Mouse (Mus musculus) cerebellum, adult (tissue): ENCODE data around the gene Cd1d1.

Source experiments
- ATAC-seq: cut with Nextera tagmentation; 2 replicates; pipeline ENCODE4 v1.9.2; 2017; ENCODE audit warnings: mild to moderate bottlenecking, moderate library complexity, mixed read lengths; ENCODE audit not compliant: insufficient number of reproducible peaks, low FRiP score, low TSS enrichment

Gene Cd1d1

DNA sequence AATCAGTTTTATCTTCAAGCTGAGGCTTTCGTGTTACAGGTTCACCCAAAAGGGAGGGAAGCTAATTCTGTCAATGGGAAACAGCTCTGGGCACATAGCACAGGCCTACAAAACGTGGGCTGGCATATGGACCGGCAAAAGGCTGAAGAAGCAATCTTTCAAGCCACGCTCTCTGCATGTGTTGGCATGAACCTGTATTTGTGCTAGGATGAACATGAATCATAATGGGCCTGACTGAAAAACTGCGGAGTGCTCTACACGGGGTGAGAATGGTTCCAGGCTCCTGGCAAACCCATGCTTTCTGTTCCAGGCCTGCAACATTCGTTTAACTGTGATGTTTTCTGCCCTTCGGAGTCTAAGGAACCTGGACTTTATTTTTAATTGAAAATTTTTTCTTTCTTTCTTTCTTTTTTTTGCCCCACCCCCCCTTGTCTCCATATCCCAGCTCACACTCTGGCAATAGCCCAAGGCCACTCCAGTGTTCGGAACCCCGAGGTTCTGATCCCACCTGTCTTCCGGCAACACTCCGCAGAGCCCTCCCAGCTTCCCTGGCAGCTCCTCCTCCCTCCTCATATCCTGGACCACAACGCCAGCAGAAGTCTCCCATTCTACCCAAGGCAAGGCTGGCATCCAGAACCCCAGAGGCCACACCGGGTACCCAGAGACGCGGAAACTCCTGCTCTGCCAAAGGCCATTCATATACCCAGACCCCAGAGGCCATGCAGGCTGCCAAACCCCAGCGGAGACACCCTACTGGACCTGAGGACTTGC lies 36.4 kb downstream of the Cd1d1 start:
- ATAC-seq, result peak; percentile 68

DNA sequence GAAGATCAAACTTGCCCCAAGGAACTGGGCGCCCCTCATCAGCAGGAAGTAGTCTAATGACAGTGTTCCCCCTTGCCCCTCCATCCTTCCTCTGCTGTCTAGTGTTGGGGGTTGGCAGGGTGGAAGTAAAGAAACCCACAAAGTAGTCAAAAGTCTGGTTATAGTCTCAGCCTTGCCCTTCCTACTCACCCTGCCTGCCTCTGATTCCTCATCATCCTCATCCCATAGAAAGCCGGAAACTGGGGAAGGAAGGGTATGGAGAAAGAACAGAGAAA lies 37.9 kb downstream of the Cd1d1 start:
- ATAC-seq, result no peak

DNA sequence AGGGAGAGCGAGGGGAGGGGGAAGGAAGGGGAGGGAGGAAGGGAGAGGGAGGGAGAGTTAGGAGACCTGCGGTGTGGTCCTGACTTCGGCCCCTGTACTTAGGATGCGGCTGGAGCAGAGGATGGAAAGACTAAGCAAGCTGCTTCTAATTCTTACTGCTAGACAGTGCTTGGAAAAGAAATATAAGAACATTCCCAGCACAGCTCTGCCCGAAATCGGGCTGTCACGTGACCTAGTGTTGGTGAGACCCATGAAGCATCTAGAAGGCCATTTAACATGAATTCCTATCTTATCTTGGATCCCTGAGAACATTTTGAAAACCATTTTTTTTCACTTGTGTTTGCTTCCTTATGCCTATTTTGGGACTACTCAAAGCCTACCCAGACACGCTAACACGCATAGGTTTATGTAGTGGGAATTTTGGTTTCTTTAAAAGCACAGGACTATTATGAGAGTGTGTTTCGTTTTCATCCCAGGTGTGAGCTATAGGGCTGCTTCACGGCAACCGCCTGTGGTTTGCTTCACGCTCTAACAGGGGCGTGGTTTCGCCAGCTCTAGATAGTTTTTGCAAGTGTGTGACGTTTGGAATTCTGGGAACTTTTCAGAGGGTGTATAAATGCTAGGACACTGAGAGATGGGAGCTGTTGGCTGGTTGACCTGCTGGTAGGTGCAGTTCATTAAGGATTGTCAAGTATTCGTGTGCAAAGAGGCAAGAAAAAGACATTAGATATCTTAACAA lies 38.4 kb downstream of the Cd1d1 start:
- ATAC-seq, result no peak

DNA sequence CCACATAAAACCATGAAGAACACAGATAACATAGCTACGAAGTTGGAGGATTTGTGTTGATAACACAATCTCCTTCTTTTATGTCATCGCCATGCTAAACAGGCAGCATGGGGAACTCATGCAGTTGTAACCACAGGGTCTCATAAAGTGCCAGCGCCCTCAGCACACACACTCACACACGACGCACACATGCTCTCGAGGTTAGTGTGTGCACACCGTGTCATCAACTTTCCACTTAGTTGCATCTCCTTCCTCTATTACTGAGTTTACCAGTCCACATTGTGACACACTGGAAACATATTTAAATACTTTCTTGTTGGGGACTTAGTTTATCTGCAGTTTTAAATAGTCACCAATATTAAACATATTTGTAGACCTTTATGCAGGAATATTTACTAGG lies 40.2 kb downstream of the Cd1d1 start:
- ATAC-seq, result no peak

DNA sequence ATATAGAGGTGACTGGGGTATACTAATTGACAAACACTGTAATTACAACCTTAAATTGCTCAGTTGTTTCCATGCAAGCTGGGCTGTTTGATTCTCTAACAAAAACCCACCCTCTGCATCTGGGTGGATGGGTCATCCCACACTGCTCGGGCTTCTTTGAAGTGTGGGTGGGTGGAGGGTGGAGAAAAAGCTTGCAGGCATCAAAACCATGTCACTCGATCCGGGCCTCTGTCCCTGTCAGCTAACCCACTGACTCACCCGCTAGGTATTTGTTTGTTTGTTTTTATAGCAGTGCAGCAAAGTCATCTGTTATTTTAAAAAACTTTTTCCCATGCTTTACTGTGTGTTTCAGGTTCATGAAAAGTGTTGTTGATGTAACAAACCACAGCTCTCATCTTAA lies 43.9 kb downstream of the Cd1d1 start:
- ATAC-seq, result no peak

DNA sequence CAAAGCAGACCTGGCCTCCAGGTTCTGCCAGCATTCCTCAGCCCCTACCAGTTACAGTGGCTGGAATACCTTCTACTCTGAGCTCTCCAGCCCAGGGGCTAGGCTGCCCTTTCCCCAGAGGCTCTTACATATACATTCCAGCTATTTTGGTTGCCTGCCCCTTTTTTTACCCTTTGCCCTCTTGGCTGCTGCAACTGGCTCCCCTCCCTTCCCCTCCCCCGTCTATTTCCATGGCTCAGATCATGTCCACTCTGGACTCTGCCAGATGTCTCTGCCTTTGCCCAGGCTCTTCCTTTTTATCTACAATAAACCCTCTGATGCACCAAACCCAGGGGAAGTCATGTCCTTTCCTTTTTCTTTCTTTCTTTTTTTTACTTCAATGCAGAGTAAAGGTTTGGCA lies 44.7 kb downstream of the Cd1d1 start:
- ATAC-seq, result no peak

DNA sequence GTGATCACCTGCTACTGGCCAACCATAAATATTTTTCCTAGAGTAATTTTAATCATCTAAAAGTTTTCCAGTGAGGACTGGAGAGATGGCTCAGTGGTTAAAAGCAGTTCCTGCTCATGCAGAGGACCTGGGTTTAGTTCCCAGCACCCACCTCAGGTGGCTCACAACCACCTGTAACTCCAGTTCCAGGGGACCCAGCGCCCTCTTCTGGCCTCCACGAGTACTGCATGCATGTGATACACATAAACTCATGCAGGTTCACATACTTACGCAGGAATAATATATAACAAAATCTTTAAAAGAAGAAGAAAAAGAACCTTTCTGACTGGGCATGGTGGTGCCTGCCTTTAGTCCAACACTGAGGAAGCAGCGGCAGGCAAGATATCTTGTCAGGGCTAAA lies 45.4 kb downstream of the Cd1d1 start:
- ATAC-seq, result no peak

DNA sequence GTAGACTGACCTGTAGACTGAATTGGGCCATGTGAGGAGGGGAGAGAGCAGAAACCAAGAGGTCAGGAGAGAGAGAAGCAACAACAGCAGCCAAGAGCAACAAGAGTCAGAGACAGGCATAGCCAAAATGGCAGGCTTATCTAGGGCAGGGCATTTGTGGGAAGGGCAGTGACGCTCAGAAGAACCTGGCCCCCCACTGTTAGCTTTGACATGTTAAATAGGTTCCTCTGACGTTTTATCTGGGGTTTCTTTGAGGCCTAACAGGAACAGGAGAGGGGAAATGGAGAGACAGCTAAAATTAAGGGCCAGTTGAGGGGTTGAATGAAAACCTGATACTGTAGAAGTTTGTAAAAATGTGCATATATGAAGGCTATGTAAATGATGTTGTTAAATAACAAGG lies 48.6 kb downstream of the Cd1d1 start:
- no peak for ATAC-seq
